Mouse (Mus musculus) myocyte (in vitro differentiated cells): Measurements from ENCODE around the gene Osbpl11. TPM values are rescaled to one million over a fixed set of nuclear protein-coding genes. Genes with fewer than 3 reads are reported as not detected.

Source experiments
- H3K27me3 ChIP-seq: one replicate; pipeline ENCODE4 v1.6.1; 2011; ENCODE audit not compliant: control insufficient read depth, insufficient read depth, insufficient read length
- H3K36me3 ChIP-seq: one replicate; pipeline ENCODE4 v1.6.1; 2011; ENCODE audit not compliant: control insufficient read depth, insufficient read depth
- H3K4me2 ChIP-seq: one replicate; pipeline ENCODE4 v1.6.1; 2011; ENCODE audit warnings: low read depth, control low read depth
- H3K4me3 ChIP-seq: one replicate; pipeline ENCODE4 v1.5.1; 2011; ENCODE audit warnings: mild to moderate bottlenecking, control low read depth, moderate library complexity
- H3K79me2 ChIP-seq: one replicate; pipeline ENCODE4 v1.6.1; 2011; ENCODE audit not compliant: control insufficient read depth, insufficient read depth
- H3ac ChIP-seq: one replicate; pipeline ENCODE4 v1.6.1; 2011; ENCODE audit not compliant: control insufficient read depth, insufficient read length
- MYOD1 ChIP-seq, 3 experiments: IDR thresholded peaks; one replicate each; pipeline ENCODE4 v1.6.1; 2011; ENCODE audit warnings: control low read depth in 2 of 3, low read depth in 2 of 3, mild to moderate bottlenecking in 2 of 3, moderate library complexity in 1 of 3; ENCODE audit not compliant: insufficient read length in 2 of 3, control insufficient read depth in 1 of 3
- POLR2A ChIP-seq: IDR thresholded peaks from one replicate; pipeline ENCODE4 v1.6.1; 2011; ENCODE audit warnings: low read depth, mild to moderate bottlenecking, control low read depth, moderate library complexity; ENCODE audit not compliant: insufficient read length
- REST ChIP-seq: IDR thresholded peaks from one replicate; pipeline ENCODE4 v1.6.1; 2011; ENCODE audit warnings: mild to moderate bottlenecking, control low read depth, moderate library complexity; ENCODE audit not compliant: insufficient read depth, insufficient read length
- SRF ChIP-seq: IDR thresholded peaks from one replicate; pipeline ENCODE4 v1.6.1; 2011; ENCODE audit warnings: low read depth; ENCODE audit not compliant: control insufficient read depth, insufficient read length
- TCF12 ChIP-seq: IDR thresholded peaks from one replicate; pipeline ENCODE4 v1.6.1; 2011; ENCODE audit warnings: mild to moderate bottlenecking, control low read depth; ENCODE audit not compliant: poor library complexity, insufficient read depth, severe bottlenecking
- USF1 ChIP-seq: IDR thresholded peaks from one replicate; pipeline ENCODE4 v1.6.1; 2011; ENCODE audit warnings: low read depth, mild to moderate bottlenecking, control low read depth, moderate library complexity
- polyA plus RNA-seq: library from polyadenylated mRNA; unstranded; fragments of >200 nt; fragmentation: generic; extraction: Trizol; gene quantifications from one replicate; pipeline ENCODE4 v1.2.1, GENCODE M21; 2012; ENCODE audit warnings: missing spikeins

Osbpl11 gene
- polyA plus RNA-seq, 1 experiment = 8.5 TPM

- Histone ChIP-seq H3K4me2 (no peak overlapping the region), H3ac (no peak overlapping the region), H3K36me3 (peaks cover 67% of the 10 kb centered on the region), H3K79me2 (no peaks in the 10 kb centered on the region), H3K4me3 (no peak overlapping the region), H3K27me3 (no peaks in the 10 kb centered on the region)
- TF ChIP-seq USF1 (no peak), TCF12 (no peak), REST (no peak), POLR2A (no peak)
These were observed 103.7 kb downstream of the Osbpl11 start for GRCm38 (mm10) chr16:33288536-33288935.

DNA sequence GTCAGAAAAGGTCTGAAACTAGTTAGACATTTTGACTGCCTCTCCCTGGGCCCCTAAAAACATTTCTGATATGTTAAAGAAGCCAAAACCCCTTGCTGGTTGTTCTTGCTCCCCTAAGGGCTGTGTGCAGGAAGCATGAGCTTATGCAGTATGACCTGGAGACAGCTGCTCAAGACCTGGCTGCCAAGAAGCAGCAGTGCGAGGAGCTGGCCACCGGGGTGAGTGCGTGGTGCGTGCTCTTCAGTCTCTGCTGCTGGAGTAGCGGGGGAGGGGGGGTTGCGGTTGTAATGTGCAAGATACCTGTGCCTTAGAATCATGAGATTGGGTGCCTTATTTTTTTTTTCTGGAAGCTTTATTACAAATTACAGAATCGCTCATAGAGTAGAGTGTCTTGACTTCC lies 105.1 kb downstream of the Osbpl11 start:
- Histone ChIP-seq H3K4me2 (no peak overlapping the region), H3K36me3 (peaks cover 68% of the 10 kb centered on the region), H3K27me3 (no peaks in the 10 kb centered on the region)

GRCm38 (mm10) chr16:33292241-33292640 lies 107.4 kb downstream of the Osbpl11 start:
- Histone ChIP-seq H3K36me3 (peaks cover 72% of the 10 kb centered on the region), H3K4me2 (no peak overlapping the region), H3ac (no peak overlapping the region), H3K27me3 (no peaks in the 10 kb centered on the region), H3K4me3 (no peak overlapping the region), H3K79me2 (no peaks in the 10 kb centered on the region)
- TF ChIP-seq REST (no peak), SRF (no peak)

More for the DNA sequence above, 105.1 kb downstream of the Osbpl11 start:
- no peak for TF ChIP-seq MYOD1 (IDR thresholded peaks at IDR 0.05; ENCODE audit: control insufficient read depth in 1 of 3, insufficient read length in 2 of 3, low read depth in 2 of 3)
- H3K4me3 ChIP-seq = no peak overlapping the region
- H3K79me2 ChIP-seq = no peaks in the 10 kb centered on the region
- no peak overlapping the region for H3ac ChIP-seq

Other genes starting within 250 kb of the Osbpl11 start
- gene Iqcg, start 128.9 kb upstream of the Osbpl11 start, polyA plus RNA-seq = 0.80 TPM
- gene Rpl35a, start 128.6 kb upstream of the Osbpl11 start, polyA plus RNA-seq = 2,314 TPM
- gene Lmln, start 122.5 kb upstream of the Osbpl11 start, polyA plus RNA-seq = 0.78 TPM
- gene Snx4, start 66.4 kb downstream of the Osbpl11 start, polyA plus RNA-seq = 26.8 TPM
- 7.9 TPM for gene Zfp148, start 195.8 kb downstream of the Osbpl11 start, polyA plus RNA-seq